Mouse (Mus musculus) liver, adult (tissue): ENCODE data around the gene Olfr134.

ENCODE experiments used
- GATA4 ChIP-seq: IDR thresholded peaks from 2 replicates; pipeline ENCODE4 v1.6.1; 2014; ENCODE audit warnings: mild to moderate bottlenecking, low read length; ENCODE audit not compliant: insufficient replicate concordance

Gene Olfr134

GRCm38 (mm10) chr17:38171088-38171487, at the start of gene Olfr134:
TSS of gene Olfr134 (plus strand) at chr17:38171388.
- no peak for TF ChIP-seq GATA4

GRCm38 (mm10) chr17:38134426-38134825, 36.8 kb upstream of the Olfr134 start, which contains the start of gene Olfr132:
TSS of gene Olfr132 (minus strand) at chr17:38134526.
- no peak for TF ChIP-seq GATA4

GRCm38 (mm10) chr17:38144981-38145380, 26.2 kb upstream of the Olfr134 start, which contains the start of gene Olfr133:
TSS of gene Olfr133 (plus strand) at chr17:38145281.
- TF ChIP-seq GATA4 = no peak

- TF ChIP-seq GATA4 = no peak
Measured at GRCm38 (mm10) chr17:38204035-38204434, 32.8 kb downstream of the Olfr134 start, which contains the start of gene Olfr135. TSS of gene Olfr135 (plus strand) at chr17:38204335.
